Mouse (Mus musculus) embryonic facial prominence, embryonic 14.5 days (tissue): ENCODE results near the gene Sucnr1. TPM values are rescaled to one million over a fixed set of nuclear protein-coding genes. Genes with fewer than 3 reads are reported as not detected.

Experiments used
- ATAC-seq: fragments of 200-750 bp; cut with Nextera tagmentation; 2 replicates; pipeline ENCODE4 v1.8.0; 2017; ENCODE audit warnings: low read depth, moderate number of reproducible peaks, moderate TSS enrichment
- DNase-seq: peaks from one replicate; pipeline ENCODE4 v3.0.0-alpha.2; 2015; ENCODE audit warnings: low spot score
- H3K27ac ChIP-seq: fragments of 300-500 bp; sonication (generic); replicated peaks from 2 replicates; pipeline ENCODE4 v1.5.1; 2014; ENCODE audit warnings: low read depth, mild to moderate bottlenecking, low read length, moderate library complexity
- H3K27me3 ChIP-seq: fragments of 300-500 bp; sonication (generic); replicated peaks from 2 replicates; pipeline ENCODE4 v1.6.1; 2014; ENCODE audit warnings: low read length; ENCODE audit not compliant: control insufficient read depth, insufficient read depth
- H3K36me3 ChIP-seq: fragments of 300-500 bp; sonication (generic); 2 replicates; pipeline ENCODE4 v1.6.1; 2014; ENCODE audit warnings: low read length, mixed read lengths; ENCODE audit not compliant: control insufficient read depth, insufficient read depth
- H3K4me1 ChIP-seq: fragments of 300-500 bp; sonication (generic); 2 replicates; pipeline ENCODE4 v1.6.1; 2014; ENCODE audit warnings: antibody characterized with exemption, low read length; ENCODE audit not compliant: control insufficient read depth, insufficient read depth
- H3K4me2 ChIP-seq: fragments of 300-500 bp; sonication (generic); 2 replicates; pipeline ENCODE4 v1.6.1; 2014; ENCODE audit warnings: low read depth, mild to moderate bottlenecking, low read length, moderate library complexity, mixed read lengths
- H3K4me3 ChIP-seq: fragments of 300-500 bp; sonication (generic); 2 replicates; pipeline ENCODE4 v1.5.1; 2014; ENCODE audit warnings: low read depth, mild to moderate bottlenecking, low read length
- H3K9ac ChIP-seq: fragments of 300-500 bp; sonication (generic); 2 replicates; pipeline ENCODE4 v1.6.1; 2014; ENCODE audit warnings: low read depth, mild to moderate bottlenecking, low read length, moderate library complexity, mixed read lengths
- H3K9me3 ChIP-seq: fragments of 300-500 bp; sonication (generic); 2 replicates; pipeline ENCODE4 v1.6.1; 2016; ENCODE audit warnings: low read length; ENCODE audit not compliant: control insufficient read depth
- WGBS: fragments of 180-500 bp; shearing (Covaris S2); extraction: QIAGEN DNeasy Blood & Tissue Kit; methylation state at CpG from one replicate; pipeline ENCODE4 v1.1.7; 2014; 5-methylcytosine and 5-hydroxymethylcytosine counted together
- polyA plus RNA-seq: library from polyadenylated mRNA; unstranded; fragments of >200 nt; fragmentation: Nextera tagmentation; extraction: Ambion mirVana; gene quantifications from 2 replicates; pipeline ENCODE4 v1.2.1, GENCODE M21; 2014

Sucnr1 gene
- 0.47 and 1.6 TPM in 2 replicates for polyA plus RNA-seq

DNA sequence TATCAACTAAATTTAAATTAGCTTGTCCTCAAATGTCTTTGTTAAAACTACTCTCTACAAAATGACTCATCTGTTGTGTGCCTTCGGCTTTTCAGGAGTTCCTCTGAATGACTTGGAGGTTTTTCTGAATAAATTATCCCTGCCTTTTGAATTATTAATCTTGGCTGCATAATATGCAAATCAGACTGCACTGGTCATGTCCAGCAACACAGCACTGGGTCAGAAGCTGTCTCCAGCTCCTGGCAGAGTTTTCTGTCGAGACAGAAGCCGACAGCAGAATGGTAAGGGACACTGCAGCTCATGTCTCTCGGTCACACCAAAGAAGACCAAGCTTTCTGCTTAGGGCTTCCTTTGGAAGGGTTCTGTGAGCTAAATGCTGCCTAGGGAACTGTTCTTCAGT is at the start of gene Sucnr1:
Gene Sucnr1 (plus strand): TSS at position 222 of the 400 bp plus-strand sequence.
- no peak within 1 kb of the TSS for H3K4me2 ChIP-seq
- no peaks in the 10 kb centered on the region for H3K36me3 ChIP-seq
- no peak within 1 kb of the TSS for H3K9ac ChIP-seq
- DNase-seq, result no peak
- no peak within 1 kb of the TSS for H3K27ac ChIP-seq
- H3K27me3 ChIP-seq, result no peaks in the 10 kb centered on the region
- no peaks in the 10 kb centered on the region for H3K4me1 ChIP-seq
- no peak within 1 kb of the TSS for H3K4me3 ChIP-seq
- no peaks in the 10 kb centered on the region for H3K9me3 ChIP-seq
- no peak for ATAC-seq
- WGBS, result 68% methylated on average over 4 of the region's 4 CpGs

DNA sequence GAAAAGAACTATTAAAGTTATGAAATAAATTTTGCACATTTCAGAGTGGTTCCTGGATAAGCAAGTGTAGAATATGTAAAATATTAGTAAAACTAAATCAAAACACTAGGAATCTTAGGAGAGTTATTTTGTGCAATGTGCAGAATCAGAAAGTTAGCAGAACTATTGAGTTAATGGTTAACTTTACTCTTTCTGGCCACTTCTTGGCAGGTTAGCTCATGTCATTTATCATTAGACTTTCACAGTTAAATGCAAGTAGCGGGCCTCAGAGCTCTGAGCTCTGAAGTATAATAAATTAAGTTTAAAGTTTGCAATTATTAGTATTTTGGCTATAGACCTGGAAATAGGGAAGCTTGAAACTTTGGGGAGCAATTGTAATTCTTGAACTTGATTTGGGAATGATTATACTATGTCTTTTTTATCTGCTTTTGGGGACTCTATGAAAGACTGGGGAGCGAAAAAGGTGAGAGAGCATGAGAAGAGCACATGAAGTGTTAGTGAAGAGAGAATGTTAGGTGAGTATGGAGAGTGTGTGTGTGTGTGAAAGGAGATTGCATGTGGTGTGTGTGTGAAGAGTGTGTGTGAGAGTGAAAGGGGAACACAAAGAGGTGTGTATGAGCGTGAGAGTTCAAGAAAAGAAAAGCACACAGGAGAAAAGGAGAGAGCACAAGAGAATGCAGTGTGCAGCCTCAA is 35.3 kb upstream of the Sucnr1 start:
- Histone ChIP-seq H3K27me3 (no peaks in the 10 kb centered on the region), H3K9ac (no peak overlapping the region), H3K9me3 (no peaks in the 10 kb centered on the region), H3K4me1 (no peaks in the 10 kb centered on the region), H3K4me2 (no peak overlapping the region), H3K4me3 (no peak overlapping the region), H3K27ac (no peak overlapping the region), H3K36me3 (no peaks in the 10 kb centered on the region)
- ATAC-seq (no peak), DNase-seq (no peak)
- WGBS, result 82% methylated on average over 3 of the region's 3 CpGs

DNA sequence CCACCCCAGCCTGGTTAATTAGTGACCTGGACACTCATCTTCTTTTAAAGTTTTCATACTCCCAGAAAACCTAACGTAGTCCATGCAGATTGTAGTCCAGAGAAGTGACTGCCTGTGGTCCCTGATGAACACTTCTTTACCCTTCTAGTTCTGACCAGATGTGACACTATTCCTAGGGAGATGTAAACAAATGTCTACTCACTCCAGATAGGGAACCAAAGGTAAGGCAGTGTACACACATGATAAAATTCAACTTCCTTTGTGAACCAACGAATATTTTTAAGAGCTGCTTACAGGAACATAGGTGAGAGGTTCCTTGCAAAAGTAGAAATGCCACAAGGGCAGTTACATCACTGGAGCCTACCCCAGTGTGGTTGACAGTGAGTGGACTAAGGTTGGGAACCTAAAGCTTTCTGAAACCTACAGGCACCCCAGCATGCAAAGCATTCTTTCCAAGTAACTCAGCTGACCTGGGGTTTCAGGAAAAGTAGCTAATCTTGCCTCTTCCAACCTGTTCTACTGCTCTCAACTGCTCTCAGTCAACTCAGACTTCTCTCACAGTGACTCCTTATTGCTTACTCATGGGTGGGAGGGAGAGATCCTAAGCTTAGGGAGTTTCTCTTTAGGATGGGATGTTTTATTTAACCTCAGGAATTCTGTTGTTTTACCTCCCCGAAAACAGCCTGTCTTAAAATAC is 28.3 kb upstream of the Sucnr1 start:
- Histone ChIP-seq H3K4me3 (no peak overlapping the region), H3K9me3 (no peaks in the 10 kb centered on the region), H3K27ac (no peak overlapping the region), H3K27me3 (no peaks in the 10 kb centered on the region), H3K4me2 (no peak overlapping the region), H3K36me3 (no peaks in the 10 kb centered on the region), H3K9ac (no peak overlapping the region), H3K4me1 (no peaks in the 10 kb centered on the region)
- DNase-seq, result no peak
- no peak for ATAC-seq
- WGBS, result 73% methylated on average over 3 of the region's 3 CpGs

DNA sequence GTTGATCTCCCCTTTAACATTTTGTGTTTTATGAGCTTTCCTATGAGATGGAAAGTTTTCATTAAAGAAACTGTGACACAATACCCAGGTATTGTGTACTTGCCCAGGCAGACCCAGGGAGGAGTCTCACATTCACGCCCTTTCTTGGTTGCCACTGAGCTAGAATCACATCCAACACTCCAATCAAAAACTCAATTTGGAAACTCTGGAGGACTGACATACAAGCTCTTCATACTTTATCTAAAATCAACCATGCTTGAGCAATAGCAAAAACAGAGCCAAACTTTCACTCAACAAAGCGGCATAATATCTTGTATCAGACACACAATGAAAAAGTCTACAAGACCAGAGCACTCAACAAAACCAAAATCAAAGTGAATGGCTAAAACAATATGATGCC is 27.7 kb upstream of the Sucnr1 start:
- DNase-seq (no peak), ATAC-seq (no peak)
- Histone ChIP-seq H3K9me3 (no peaks in the 10 kb centered on the region), H3K4me2 (no peak overlapping the region), H3K9ac (no peak overlapping the region), H3K4me3 (no peak overlapping the region), H3K27ac (no peak overlapping the region), H3K4me1 (no peaks in the 10 kb centered on the region), H3K36me3 (no peaks in the 10 kb centered on the region), H3K27me3 (no peaks in the 10 kb centered on the region)
- WGBS, result 66% methylated on average over 2 of the region's 2 CpGs

DNA sequence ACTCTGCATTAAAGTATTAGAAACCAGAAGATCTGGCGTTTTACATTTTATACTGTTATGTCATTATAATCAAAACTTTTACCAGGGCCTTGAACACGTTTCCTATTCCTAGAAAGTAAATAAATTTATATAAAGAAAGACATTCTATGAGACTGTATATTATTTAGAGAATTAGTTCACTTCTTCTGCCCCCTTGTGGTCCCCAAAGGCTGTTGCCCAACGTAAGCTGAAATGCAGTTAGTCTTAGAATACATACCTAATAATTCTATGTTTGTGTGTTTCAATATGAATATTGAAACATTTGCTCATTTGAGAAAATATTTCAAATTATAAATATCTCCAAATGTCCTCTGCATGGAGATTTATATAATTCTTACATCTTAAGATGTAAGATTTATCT is 25.2 kb upstream of the Sucnr1 start:
- H3K4me1 ChIP-seq, result no peaks in the 10 kb centered on the region
- WGBS, result 25% methylated on average over 3 of the region's 3 CpGs

DNA sequence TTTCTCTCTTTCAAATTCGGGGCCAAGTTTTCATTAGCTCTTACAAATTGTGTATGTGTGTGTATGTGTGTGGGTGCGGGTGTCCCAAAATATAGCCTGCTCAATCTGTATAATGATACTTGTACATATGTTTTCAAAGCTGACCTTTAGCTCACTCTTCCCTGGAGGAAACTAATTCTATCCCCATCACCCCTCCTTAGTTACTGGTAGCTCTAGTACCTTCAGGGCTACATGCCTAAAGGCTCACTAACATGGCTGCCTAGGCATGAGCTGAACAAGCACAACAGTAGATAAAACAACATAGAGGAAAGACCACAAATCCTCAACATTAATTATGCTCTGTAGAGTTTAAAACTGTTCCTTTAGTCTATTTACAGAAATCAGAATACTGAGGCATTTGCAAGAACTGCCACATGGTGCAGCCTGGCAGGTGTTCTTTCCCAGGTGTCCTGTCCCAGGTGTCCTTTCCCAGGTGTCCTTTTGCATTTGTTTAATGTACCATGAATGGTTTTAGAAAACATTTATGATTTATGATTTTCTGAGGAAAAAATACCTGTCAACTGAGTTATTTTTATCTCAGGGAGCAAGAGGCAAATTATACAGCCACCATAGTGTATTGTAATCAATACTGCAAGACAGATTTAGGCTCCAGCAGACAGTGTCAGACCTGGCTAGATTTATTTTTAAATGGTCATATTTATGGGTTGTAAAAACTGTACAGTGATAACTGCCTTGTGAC is 24.4 kb upstream of the Sucnr1 start:
- no peaks in the 10 kb centered on the region for H3K27me3 ChIP-seq
- no peak overlapping the region for H3K9ac ChIP-seq
- no peak overlapping the region for H3K4me3 ChIP-seq
- no peaks in the 10 kb centered on the region for H3K4me1 ChIP-seq
- ATAC-seq (no peak; the same call in 1 of the 2 replicates), DNase-seq (no peak)
- H3K36me3 ChIP-seq, result no peaks in the 10 kb centered on the region
- no peaks in the 10 kb centered on the region for H3K9me3 ChIP-seq
- no peak overlapping the region for H3K4me2 ChIP-seq
- WGBS, result 81% methylated on average over 2 of the region's 2 CpGs
- no peak overlapping the region for H3K27ac ChIP-seq

More for the DNA sequence above, 25.2 kb upstream of the Sucnr1 start:
- Histone ChIP-seq H3K9me3 (no peaks in the 10 kb centered on the region), H3K36me3 (no peaks in the 10 kb centered on the region), H3K27ac (no peak overlapping the region), H3K4me3 (no peak overlapping the region), H3K27me3 (no peaks in the 10 kb centered on the region), H3K4me2 (no peak overlapping the region), H3K9ac (no peak overlapping the region)
- DNase-seq (peak; percentile 63), ATAC-seq (no peak)

DNA sequence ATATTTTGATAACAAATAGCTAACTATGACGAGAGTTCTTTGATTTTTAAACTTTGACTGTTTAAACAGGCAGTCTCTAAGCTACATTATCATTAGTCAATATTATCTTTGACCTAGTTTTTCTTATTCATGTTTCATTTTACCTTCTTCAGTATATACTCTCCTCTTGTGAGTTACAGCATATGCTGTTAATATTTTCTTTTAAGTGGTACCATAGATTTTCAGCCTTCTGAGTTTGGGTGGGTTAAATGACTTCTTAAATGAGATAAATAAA is 23.9 kb upstream of the Sucnr1 start:
- no peak for ATAC-seq
- H3K27me3 ChIP-seq, result no peaks in the 10 kb centered on the region

DNA sequence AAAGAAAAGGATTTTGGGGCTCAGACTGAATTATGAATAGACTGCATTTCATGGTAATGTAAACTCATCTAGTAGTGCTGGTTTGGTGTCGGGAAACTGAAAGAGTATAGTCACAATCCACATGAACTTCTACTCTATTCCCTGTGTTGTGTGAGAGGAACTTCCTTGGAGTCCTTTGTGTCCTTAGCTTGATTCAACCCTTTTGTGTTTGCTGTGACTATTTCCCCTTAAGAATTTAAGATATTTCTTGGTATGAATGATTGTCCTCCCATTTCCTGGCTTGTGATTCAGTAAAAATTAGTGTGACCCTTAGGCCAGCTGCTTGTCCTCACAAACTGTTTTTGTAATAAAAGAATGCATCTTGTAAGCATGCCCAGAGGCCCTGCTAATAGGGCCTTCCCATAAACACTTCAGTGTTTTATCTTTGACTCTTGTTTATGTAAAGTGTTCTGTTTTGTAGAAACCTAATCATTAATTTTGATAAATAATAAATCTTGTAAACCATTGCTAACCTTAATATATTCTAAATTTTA is 2.7 kb upstream of the Sucnr1 start:
- no peak overlapping the region for H3K9ac ChIP-seq
- no peaks in the 10 kb centered on the region for H3K9me3 ChIP-seq
- no peak for DNase-seq
- WGBS, result 70% methylated on average over 1 of the region's 1 CpGs
- no peaks in the 10 kb centered on the region for H3K36me3 ChIP-seq
- no peak overlapping the region for H3K4me2 ChIP-seq
- H3K27ac ChIP-seq, result no peak overlapping the region
- H3K4me1 ChIP-seq, result no peaks in the 10 kb centered on the region
- H3K27me3 ChIP-seq, result no peaks in the 10 kb centered on the region
- no peak overlapping the region for H3K4me3 ChIP-seq
- no peak for ATAC-seq

More for the DNA sequence above, 23.9 kb upstream of the Sucnr1 start:
- Histone ChIP-seq H3K9ac (no peak overlapping the region), H3K36me3 (no peaks in the 10 kb centered on the region), H3K27ac (no peak overlapping the region), H3K9me3 (no peaks in the 10 kb centered on the region), H3K4me3 (no peak overlapping the region), H3K4me1 (no peaks in the 10 kb centered on the region), H3K4me2 (no peak overlapping the region)
- no peak for DNase-seq
- 75% methylated on average over 1 of the region's 1 CpGs for WGBS
